Mouse (Mus musculus) frontal cortex, postnatal 10 days (tissue): ENCODE measurements around the gene Slc29a2.
"Not testable (repeated sequence)": the region's sequence is repeated elsewhere in the genome, so short reads cannot be mapped to it uniquely, and the experiment has no call there.

Experiments used
- DNase-seq, 2 experiments: peaks; one replicate each; pipeline ENCODE4 v3.0.0; 2022; ENCODE audit warnings: low spot score in 2 of 2, mixed read lengths in 1 of 2

Slc29a2 gene

GRCm38 (mm10) chr19:5023621-5024479 lies at the start of gene Slc29a2:
TSS of gene Slc29a2 (plus strand) at chr19:5023860.
- DNase-seq: peak; percentile 78 to 88

- peak in 1 of 2 experiments; percentile 59 for DNase-seq
Measured at GRCm38 (mm10) chr19:4981767-4982166, 41.9 kb upstream of the Slc29a2 start.

- DNase-seq: peak in 1 of 2 experiments; percentile 73
Measured at GRCm38 (mm10) chr19:4989013-4989412, 34.6 kb upstream of the Slc29a2 start.

- peak; percentile 74 to 78 for DNase-seq
Measured at GRCm38 (mm10) chr19:4989434-4990255, 34.0 kb upstream of the Slc29a2 start.

GRCm38 (mm10) chr19:4990256-4990625 lies 33.4 kb upstream of the Slc29a2 start, which contains the start of gene Npas4:
TSS of gene Npas4 (minus strand) at chr19:4990316.
- DNase-seq: no peak

- DNase-seq: peak in 1 of 2 experiments; percentile 60
Measured at GRCm38 (mm10) chr19:4990716-4991115, 32.9 kb upstream of the Slc29a2 start.

- DNase-seq: no peak
Measured at GRCm38 (mm10) chr19:4992371-4992770, 31.3 kb upstream of the Slc29a2 start.

GRCm38 (mm10) chr19:4992904-4993303 lies 30.8 kb upstream of the Slc29a2 start:
- peak; percentile 73 to 80 for DNase-seq

GRCm38 (mm10) chr19:4994043-4994442 lies 29.6 kb upstream of the Slc29a2 start:
- DNase-seq: peak; percentile 76 to 86

GRCm38 (mm10) chr19:4999445-5000140 lies 24.1 kb upstream of the Slc29a2 start:
- peak in 1 of 2 experiments; percentile 57 for DNase-seq

GRCm38 (mm10) chr19:5001666-5002406 lies 21.8 kb upstream of the Slc29a2 start:
- DNase-seq: peak; percentile 92 to 97

GRCm38 (mm10) chr19:5003644-5004043 lies 20.0 kb upstream of the Slc29a2 start:
- DNase-seq: not testable (repeated sequence)

- DNase-seq: no peak
Measured at GRCm38 (mm10) chr19:5004925-5005324, 18.7 kb upstream of the Slc29a2 start.

- no peak for DNase-seq
Measured at GRCm38 (mm10) chr19:5013138-5013537, 10.5 kb upstream of the Slc29a2 start.

GRCm38 (mm10) chr19:5014961-5015398 lies 8.7 kb upstream of the Slc29a2 start:
- DNase-seq: no peak

- no peak for DNase-seq
Measured at GRCm38 (mm10) chr19:5016221-5016742, 7.4 kb upstream of the Slc29a2 start.

GRCm38 (mm10) chr19:5016782-5017181 lies 6.9 kb upstream of the Slc29a2 start:
- no peak for DNase-seq

- no peak for DNase-seq
Measured at GRCm38 (mm10) chr19:5017611-5018010, 6.0 kb upstream of the Slc29a2 start.

GRCm38 (mm10) chr19:5018191-5018590 lies 5.5 kb upstream of the Slc29a2 start:
- no peak for DNase-seq

- no peak for DNase-seq
Measured at GRCm38 (mm10) chr19:5021416-5021815, 2.2 kb upstream of the Slc29a2 start.

GRCm38 (mm10) chr19:5026111-5026510 lies 2.5 kb downstream of the Slc29a2 start:
- no peak for DNase-seq
